Mouse (Mus musculus): ENCODE measurements around the gene Olfr329-ps.
"Not testable (repeated sequence)": the region's sequence is repeated elsewhere in the genome, so short reads cannot be mapped to it uniquely, and the experiment has no call there.

DNA sequence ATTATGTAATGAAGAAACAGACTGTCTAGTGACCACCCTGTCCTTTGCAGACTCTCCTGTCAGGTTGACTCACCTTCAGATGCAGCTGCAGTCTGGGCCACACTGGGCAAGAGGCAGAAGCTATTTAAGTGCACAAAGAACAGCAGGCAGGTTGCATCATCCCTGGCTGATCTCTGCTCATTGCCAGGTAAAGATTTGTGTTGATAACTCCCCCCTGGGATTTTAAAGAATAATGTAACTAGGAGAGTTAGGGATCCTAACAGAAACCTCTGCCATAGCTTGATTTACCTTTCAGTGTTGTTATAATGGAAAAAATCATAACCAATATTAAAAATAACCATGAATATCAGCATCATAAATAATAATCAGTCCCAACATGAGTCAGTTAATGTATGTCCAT, 11.5 kb downstream of the Olfr329-ps start, which contains the start of gene Olfr330:
- TF ChIP-seq POLR2A (IDR thresholded peaks at IDR 0.05; ENCODE audit: low read depth, low read length); CTCF (IDR thresholded peaks at IDR 0.05; ENCODE audit: borderline replicate concordance, insufficient read depth, low read length): not testable (repeated sequence)

All from embryonic fibroblast, embryonic 13.5 days (primary cell).